Mouse (Mus musculus) E14TG2a.4 (cell line): Measurements from ENCODE around the gene Spata31d1d.
"Not testable (repeated sequence)": the region's sequence is repeated elsewhere in the genome, so short reads cannot be mapped to it uniquely, and the experiment has no call there.

Experiments used
- H3K27me3 ChIP-seq: 2 replicates; pipeline ENCODE4 v1.6.1; 2014; ENCODE audit warnings: low read length, control low read depth; ENCODE audit not compliant: insufficient read depth
- H3K36me3 ChIP-seq: 2 replicates; pipeline ENCODE4 v1.6.1; 2014; ENCODE audit warnings: low read length, control low read depth; ENCODE audit not compliant: insufficient read depth
- H3K4me1 ChIP-seq: replicated peaks from 2 replicates; pipeline ENCODE4 v1.6.1; 2014; ENCODE audit warnings: low read depth, low read length, control low read depth
- H3K4me3 ChIP-seq: replicated peaks from 2 replicates; pipeline ENCODE4 v1.5.1; 2014; ENCODE audit warnings: mild to moderate bottlenecking, low read length
- H3K9me3 ChIP-seq: 2 replicates; pipeline ENCODE4 v1.6.1; 2014; ENCODE audit warnings: low read length, control low read depth
- CTCF ChIP-seq: conservative IDR thresholded peaks from 2 replicates; pipeline ENCODE4 v1.5.1; 2014; ENCODE audit warnings: low read length
- NANOG ChIP-seq: IDR thresholded peaks from 2 replicates; pipeline ENCODE4 v1.6.1; 2014; ENCODE audit warnings: borderline replicate concordance, low read length, mixed read lengths
- POU5F1 ChIP-seq: IDR thresholded peaks from 2 replicates; pipeline ENCODE4 v1.6.1; 2014; ENCODE audit warnings: low read length, borderline replicate concordance

Spata31d1d gene

GRCm38 (mm10) chr13:59731652-59732051 is at the start of gene Spata31d1d:
Spata31d1d (minus strand) TSS chr13:59731752.
- H3K4me1 ChIP-seq = peaks cover 67% of the 10 kb centered on the region
- H3K9me3 ChIP-seq = no peaks in the 10 kb centered on the region
- H3K4me3 ChIP-seq = no peak within 1 kb of the TSS
- H3K36me3 ChIP-seq = no peaks in the 10 kb centered on the region
- peaks cover 5% of the 10 kb centered on the region; the same call in 1 of the 2 replicates for H3K27me3 ChIP-seq
- TF ChIP-seq CTCF (no peak), POU5F1 (no peak), NANOG (no peak)

- not testable (repeated sequence) for H3K9me3 ChIP-seq, H3K27me3 ChIP-seq, H3K4me1 ChIP-seq, H3K4me3 ChIP-seq
- TF ChIP-seq CTCF = peak; percentile 33
- peaks cover 96% of the 10 kb centered on the region for H3K36me3 ChIP-seq
Observed at GRCm38 (mm10) chr13:59779744-59780264, 48.3 kb upstream of the Spata31d1d start.

- no peak overlapping the region for H3K4me3 ChIP-seq
- H3K36me3 ChIP-seq = peaks cover 92% of the 10 kb centered on the region
- H3K4me1 ChIP-seq = no peaks in the 10 kb centered on the region
- H3K9me3 ChIP-seq = no peaks in the 10 kb centered on the region
- H3K27me3 ChIP-seq = no peaks in the 10 kb centered on the region
- TF ChIP-seq POU5F1 (no peak), NANOG (no peak), CTCF (peak; percentile 29)
Observed at GRCm38 (mm10) chr13:59779213-59779612, 47.7 kb upstream of the Spata31d1d start.

- TF ChIP-seq NANOG (no peak), POU5F1 (no peak), CTCF (no peak)
- Histone ChIP-seq H3K9me3 (no peaks in the 10 kb centered on the region), H3K36me3 (peaks cover 81% of the 10 kb centered on the region), H3K4me3 (no peak overlapping the region), H3K27me3 (no peaks in the 10 kb centered on the region), H3K4me1 (peaks cover 16% of the 10 kb centered on the region)
Observed at GRCm38 (mm10) chr13:59775168-59775567, 43.6 kb upstream of the Spata31d1d start.

DNA sequence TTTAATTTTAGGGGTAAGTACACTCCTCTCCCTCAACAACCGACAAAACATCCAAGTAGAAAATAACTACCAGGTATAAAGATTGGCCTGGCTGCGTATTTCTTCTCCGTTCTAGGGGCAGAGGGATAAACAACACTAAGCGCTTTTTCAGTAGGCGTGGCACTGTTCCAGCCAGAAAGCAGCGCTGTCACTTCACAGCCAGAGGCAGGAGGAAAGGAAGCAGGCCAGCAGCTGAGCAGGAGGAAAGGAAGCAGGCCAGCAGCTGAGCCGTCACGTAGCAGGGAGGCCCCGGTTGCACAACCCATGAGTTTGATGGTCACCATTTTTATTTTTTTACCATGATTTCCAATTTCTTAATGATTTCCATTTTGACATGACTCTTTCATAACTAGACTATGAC is 39.7 kb upstream of the Spata31d1d start:
- Histone ChIP-seq H3K4me1 (peaks cover 43% of the 10 kb centered on the region), H3K4me3 (peak overlapping the region; percentile 95; the same call in 1 of the 2 replicates), H3K27me3 (no peaks in the 10 kb centered on the region), H3K36me3 (peaks cover 62% of the 10 kb centered on the region), H3K9me3 (no peaks in the 10 kb centered on the region)
- TF ChIP-seq NANOG (no peak), CTCF (no peak), POU5F1 (no peak)

GRCm38 (mm10) chr13:59770847-59771246 is 39.3 kb upstream of the Spata31d1d start:
- Histone ChIP-seq H3K36me3 (peaks cover 58% of the 10 kb centered on the region), H3K27me3 (no peaks in the 10 kb centered on the region), H3K4me3 (peak overlapping the region; percentile 95), H3K9me3 (no peaks in the 10 kb centered on the region), H3K4me1 (peaks cover 47% of the 10 kb centered on the region)
- no peak for TF ChIP-seq POU5F1
- TF ChIP-seq NANOG = no peak
- no peak for TF ChIP-seq CTCF

DNA sequence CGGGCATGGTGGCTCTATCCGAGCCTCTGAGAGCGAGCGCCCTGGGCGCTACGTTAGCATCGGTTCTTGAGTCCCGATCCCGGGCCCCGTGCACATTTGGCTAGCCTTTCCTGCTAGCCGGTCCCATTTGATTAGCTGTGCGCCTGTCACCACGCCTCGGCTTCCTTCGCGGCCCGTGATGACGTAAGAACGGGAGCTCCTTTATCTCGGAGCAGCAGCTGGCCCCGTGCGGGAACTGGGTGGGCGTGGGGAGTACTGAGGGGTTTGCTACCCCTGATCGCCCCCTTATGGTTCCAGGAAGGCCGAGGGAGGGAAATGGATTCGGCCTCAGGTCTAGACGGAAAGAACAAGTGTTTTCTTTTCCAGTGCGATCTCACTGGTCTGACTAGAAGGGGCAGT is 38.6 kb upstream of the Spata31d1d start:
- Histone ChIP-seq H3K4me1 (peaks cover 51% of the 10 kb centered on the region), H3K9me3 (no peaks in the 10 kb centered on the region), H3K4me3 (peak overlapping the region; percentile 95), H3K36me3 (peaks cover 51% of the 10 kb centered on the region), H3K27me3 (no peaks in the 10 kb centered on the region)
- TF ChIP-seq NANOG (no peak), CTCF (peak; percentile 24)

GRCm38 (mm10) chr13:59769296-59770163 is 38.0 kb upstream of the Spata31d1d start, which contains the start of gene Isca1:
Isca1 (minus strand) TSS chr13:59769810.
- Histone ChIP-seq H3K4me3 (peak within 1 kb of the TSS; percentile 95), H3K36me3 (peaks cover 46% of the 10 kb centered on the region), H3K27me3 (no peaks in the 10 kb centered on the region), H3K4me1 (peaks cover 51% of the 10 kb centered on the region), H3K9me3 (no peaks in the 10 kb centered on the region)
- TF ChIP-seq NANOG = no peak
- TF ChIP-seq POU5F1 = no peak
- TF ChIP-seq CTCF = no peak
